Mouse (Mus musculus): Measurements from ENCODE around the gene Uqcc1. TPM values are rescaled to one million over a fixed set of nuclear protein-coding genes. Genes with fewer than 3 reads are reported as not detected.

The Uqcc1 gene
- total RNA-seq, 2 experiments from 2014 or later: 279 to 347 TPM

- DNase-seq: no peak
These were observed 113.9 kb downstream of the Uqcc1 start for GRCm38 (mm10) chr2:155816179-155816578.

DNA sequence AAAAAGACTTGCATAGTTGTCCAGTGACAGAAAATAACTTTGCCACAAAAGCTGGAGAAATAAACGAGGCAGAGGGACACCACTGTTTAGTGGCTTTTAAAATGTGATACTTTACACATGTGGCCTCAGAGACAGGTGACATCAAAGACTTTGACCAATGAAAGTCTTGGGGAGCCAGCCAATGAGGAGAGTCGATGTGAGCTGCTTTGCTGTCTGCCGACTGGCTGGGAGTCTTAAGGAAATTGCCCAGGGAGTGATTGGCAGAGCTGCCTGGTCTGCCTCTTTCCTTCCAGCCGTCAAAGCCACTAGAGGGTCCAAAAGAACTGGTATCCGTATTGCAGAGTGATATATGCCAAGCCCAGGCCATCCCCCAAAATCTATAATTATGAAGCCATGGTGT, 115.3 kb downstream of the Uqcc1 start:
- no peak for DNase-seq

GRCm38 (mm10) chr2:155812637-155813036, 117.5 kb downstream of the Uqcc1 start:
- DNase-seq: no peak

DNA sequence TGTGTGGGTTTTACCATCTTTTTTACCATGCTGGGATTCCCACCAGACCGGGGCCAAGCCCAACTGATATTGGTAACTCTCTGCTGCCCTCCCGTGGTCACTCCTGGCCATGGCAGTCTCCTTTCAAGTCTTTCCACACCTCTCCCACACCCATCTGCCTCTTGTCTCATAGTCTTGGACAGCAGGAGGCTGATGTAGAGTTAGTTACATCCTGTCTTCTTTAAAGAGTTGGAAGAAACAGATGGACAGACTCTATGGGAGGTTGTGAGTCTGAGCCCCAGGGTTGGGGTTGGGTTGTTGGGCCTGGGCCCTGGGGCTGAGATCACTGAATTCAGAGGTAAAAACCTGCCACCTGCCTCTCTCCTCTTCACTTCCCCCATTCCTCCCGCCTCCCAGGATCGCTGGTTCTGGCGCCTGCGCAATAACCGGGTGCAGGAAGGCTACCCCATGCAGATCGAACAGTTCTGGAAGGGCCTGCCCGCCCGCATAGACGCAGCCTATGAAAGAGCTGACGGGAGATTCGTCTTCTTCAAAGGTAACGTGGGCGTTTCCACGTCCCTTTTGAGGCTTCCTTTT, 118.2 kb downstream of the Uqcc1 start:
- DNase-seq: peak; percentile 70 to 89

- no peak for DNase-seq
These were observed 120.5 kb downstream of the Uqcc1 start for GRCm38 (mm10) chr2:155809620-155810019.

GRCm38 (mm10) chr2:155807408-155807807, 122.7 kb downstream of the Uqcc1 start:
- DNase-seq: no peak

DNA sequence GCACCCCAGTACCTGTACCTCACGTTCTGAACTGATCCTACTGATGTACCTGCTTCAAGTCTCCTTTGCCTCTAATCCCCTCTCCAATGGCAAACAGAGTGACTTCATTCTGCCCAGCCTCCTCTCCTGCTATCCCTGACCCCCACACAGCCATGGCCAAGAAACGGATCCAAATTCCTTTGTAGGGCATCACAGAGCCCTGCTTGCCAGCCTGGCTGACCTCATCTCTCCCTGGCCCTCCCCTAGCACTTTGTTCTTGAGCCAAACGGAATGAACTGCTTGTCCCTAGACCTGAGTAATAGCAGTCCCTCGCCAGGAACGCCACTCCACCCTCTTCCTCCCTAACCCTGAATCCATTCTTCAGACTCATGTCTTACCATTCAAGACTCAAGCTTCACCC, 123.6 kb downstream of the Uqcc1 start:
- peak; percentile 63 to 81 for DNase-seq

GRCm38 (mm10) chr2:155805925-155806255, 124.2 kb downstream of the Uqcc1 start:
- no peak for DNase-seq

GRCm38 (mm10) chr2:155805231-155805924, 124.7 kb downstream of the Uqcc1 start:
- peak; percentile 57 to 67 for DNase-seq

DNA sequence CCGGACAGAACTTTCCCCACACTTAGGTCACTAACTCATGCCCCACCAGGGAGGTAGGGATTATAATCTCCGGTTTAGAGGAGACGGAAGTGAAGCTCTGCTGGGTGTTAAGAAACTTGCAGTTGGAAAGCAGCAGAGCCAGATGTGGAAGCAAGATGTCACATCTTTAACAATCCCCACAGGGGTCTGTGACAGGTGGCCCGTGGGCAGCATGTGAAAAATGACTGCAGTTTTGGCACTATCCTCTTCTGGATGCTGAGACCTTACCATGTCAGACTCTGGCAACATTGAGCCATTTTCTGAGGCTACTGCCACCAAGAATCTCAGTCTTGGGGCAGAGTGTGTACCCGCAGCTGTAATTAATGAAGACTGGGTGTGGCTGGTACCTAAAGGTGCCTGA, 126.1 kb downstream of the Uqcc1 start:
- no peak for DNase-seq

DNA sequence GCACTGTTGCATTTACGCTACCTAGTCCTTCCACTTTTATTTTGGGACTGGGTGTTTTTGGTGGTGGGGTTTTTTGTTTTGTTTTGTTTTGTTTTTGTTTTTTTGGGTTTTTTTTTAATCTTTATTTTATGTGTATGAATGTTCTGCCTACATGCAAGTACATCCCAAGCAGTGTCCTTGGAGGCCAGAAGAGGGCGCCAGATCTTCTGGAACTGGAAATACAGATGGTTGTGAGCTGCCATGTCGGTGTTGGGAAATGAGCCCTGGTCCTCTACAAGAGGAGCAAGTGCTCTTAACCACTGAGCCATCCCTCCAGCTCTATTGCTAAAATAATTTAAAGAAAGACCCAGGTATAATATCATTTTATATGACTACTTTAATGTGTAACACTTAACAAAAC, 127.3 kb downstream of the Uqcc1 start:
- no peak for DNase-seq

- no peak for DNase-seq
These were observed 131.5 kb downstream of the Uqcc1 start for GRCm38 (mm10) chr2:155798613-155799012.

Other genes starting within 250 kb of the Uqcc1 start
- 10 to 100 TPM; 89.4 to 90.2 TPM for gene Trpc4ap, start 237.9 kb downstream of the Uqcc1 start, total RNA-seq (2021)
- 1 to 10 TPM; 5.0 to 8.2 TPM for gene Edem2, start 200.8 kb downstream of the Uqcc1 start, total RNA-seq (2021)
- gene Gm17581, start 194.4 kb downstream of the Uqcc1 start, total RNA-seq (2021): not detected
- 1 to 10 TPM; 2.4 to 4.8 TPM for gene Procr, start 179.2 kb downstream of the Uqcc1 start, total RNA-seq (2021)
- not detected for gene Mmp24, start 155.0 kb downstream of the Uqcc1 start, total RNA-seq (2021)
- 10 to 100 TPM; 31.4 to 34.4 TPM for gene BC029722, start 110.9 kb downstream of the Uqcc1 start, total RNA-seq (2021)
- gene Eif6, start 103.4 kb downstream of the Uqcc1 start, total RNA-seq (2021): 10 to 100 TPM; 59.2 to 65.6 TPM
- not detected for gene Fam83c, start 95.5 kb downstream of the Uqcc1 start, total RNA-seq (2021)
- not detected for gene Gm15557, start 10.4 kb upstream of the Uqcc1 start, total RNA-seq (2021)
- under 1 TPM in 1 of 2 experiments, not detected in 1; 0.13 TPM for gene Gdf5, start 15.1 kb upstream of the Uqcc1 start, total RNA-seq (2021)
- 1 to 10 TPM; 4.5 to 4.8 TPM for gene Cep250, start 26.1 kb upstream of the Uqcc1 start, total RNA-seq (2021)
- under 1 TPM in 1 of 2 experiments, not detected in 1; 0.25 TPM for gene 6430550D23Rik, start 77.7 kb upstream of the Uqcc1 start, total RNA-seq (2021)
- 10 to 100 TPM; 56.9 to 65.5 TPM for gene Ergic3, start 77.7 kb upstream of the Uqcc1 start, total RNA-seq (2021)
- gene Fer1l4, start 122.6 kb upstream of the Uqcc1 start, total RNA-seq (2021): not detected
- gene Spag4, start 134.9 kb upstream of the Uqcc1 start, total RNA-seq (2021): 1 to 10 TPM; 1.5 to 2.1 TPM
- gene Cpne1, start 181.7 kb upstream of the Uqcc1 start, total RNA-seq (2021): 10 to 100 TPM; 11.2 to 12.1 TPM
- gene Rbm12, start 181.7 kb upstream of the Uqcc1 start, total RNA-seq (2021): 10 to 100 TPM; 11.3 to 12.3 TPM
- gene Gm28036, start 196.8 kb upstream of the Uqcc1 start, total RNA-seq (2021): 10 to 100 TPM in 1 of 2 experiments, 1 to 10 TPM in 1; 6.5 to 12.3 TPM
- 100 to 1,000 TPM; 383 to 389 TPM for gene Romo1, start 213.7 kb upstream of the Uqcc1 start, total RNA-seq (2021)
- gene Nfs1, start 213.9 kb upstream of the Uqcc1 start, total RNA-seq (2021): 10 to 100 TPM; 93.7 to 97.1 TPM
- 100 to 1,000 TPM; 143 to 154 TPM for gene Rbm39, start 249.9 kb upstream of the Uqcc1 start, total RNA-seq (2021)